Mouse (Mus musculus) testis, postnatal 14 days (tissue): Measurements from ENCODE around the gene Sox15.
"Not testable (repeated sequence)": the region's sequence is repeated elsewhere in the genome, so short reads cannot be mapped to it uniquely, and the experiment has no call there.

Experiments
- DNase-seq: peaks from one replicate; pipeline ENCODE4 v3.0.0; 2021; ENCODE audit warnings: low spot score

Gene Sox15

DNA sequence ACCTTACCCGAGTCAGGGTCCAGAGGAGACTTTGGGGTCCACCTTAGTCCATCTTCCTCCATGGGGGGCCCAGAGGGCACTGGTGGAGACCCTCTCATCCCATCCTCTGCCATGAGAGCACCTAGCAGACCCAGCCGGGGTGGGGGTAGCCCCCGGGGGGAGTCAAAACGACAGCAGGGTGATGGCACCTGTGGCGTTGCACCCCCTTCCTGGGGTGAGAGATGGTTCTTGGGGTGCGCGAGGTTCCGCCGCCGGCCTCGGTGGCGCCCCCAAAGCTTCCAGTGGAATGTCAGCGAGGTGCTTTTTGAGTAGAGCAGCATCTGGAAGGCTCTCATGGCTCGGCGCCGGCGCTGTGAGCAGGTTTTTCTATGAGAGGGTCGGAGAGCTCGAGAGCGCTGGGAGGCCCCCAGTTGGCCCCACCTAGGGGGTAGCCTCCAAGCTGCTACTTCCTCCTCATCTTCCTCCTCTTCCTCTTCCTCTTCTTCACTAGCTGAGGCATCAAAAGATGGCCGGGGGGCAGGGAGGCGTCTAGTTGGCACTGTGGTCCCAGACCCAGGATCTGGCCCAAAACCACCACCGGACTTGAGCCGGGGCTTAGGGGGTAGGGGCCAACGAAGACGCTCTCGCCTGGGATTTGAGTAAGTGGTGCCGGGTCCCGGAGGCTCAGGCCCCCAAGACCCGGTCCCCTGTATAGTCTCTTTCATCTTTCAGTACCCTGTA is 25.2 kb downstream of the Sox15 start:
- DNase-seq, result no peak

DNA sequence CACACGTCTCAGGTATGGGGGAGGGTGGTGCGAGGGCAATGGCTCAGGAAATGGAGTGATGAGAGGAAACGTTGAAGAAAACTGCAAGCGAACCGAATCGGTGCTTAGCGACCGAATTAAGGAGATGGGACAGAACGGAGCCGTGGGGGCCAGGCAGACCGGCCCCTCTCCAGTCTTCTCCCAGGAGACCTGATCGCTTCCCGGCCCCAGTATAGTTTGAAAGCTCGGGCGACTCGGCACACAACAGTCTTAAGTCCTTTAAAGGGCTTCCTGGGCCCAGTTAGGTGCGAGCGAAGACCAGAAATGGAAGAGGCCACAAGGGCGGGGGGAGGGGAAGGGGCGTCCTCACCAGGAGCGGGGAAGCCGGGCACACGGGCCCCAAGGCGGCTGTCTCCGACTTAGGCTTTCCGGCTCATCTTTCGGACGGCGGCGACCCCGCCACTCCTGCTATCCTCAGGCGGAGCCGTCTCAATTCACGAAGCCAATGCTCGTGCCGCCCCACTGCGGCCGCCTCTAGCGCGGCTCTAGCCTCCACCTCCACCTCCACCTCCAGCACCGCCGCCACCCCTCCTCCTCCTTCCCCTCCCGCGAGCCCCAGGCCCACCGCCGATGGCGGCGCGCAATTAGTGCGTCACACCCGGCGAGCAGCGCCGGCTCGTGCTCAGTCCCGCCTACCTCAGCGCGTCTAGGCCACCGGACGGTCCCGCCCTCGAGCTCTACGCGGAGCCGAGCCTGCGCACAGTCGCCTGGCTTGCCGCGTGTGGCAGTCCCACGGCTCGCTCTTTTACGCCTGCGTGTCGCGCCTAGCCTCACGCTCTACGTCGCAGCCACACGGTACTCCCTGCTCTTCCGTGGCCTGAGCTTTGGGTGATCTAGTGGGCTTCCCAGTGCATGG is 26.4 kb downstream of the Sox15 start, which contains the start of gene Senp3:
Senp3 (minus strand) TSS at position 771 of the 895 bp plus-strand sequence.
- DNase-seq, result peak; percentile 97

DNA sequence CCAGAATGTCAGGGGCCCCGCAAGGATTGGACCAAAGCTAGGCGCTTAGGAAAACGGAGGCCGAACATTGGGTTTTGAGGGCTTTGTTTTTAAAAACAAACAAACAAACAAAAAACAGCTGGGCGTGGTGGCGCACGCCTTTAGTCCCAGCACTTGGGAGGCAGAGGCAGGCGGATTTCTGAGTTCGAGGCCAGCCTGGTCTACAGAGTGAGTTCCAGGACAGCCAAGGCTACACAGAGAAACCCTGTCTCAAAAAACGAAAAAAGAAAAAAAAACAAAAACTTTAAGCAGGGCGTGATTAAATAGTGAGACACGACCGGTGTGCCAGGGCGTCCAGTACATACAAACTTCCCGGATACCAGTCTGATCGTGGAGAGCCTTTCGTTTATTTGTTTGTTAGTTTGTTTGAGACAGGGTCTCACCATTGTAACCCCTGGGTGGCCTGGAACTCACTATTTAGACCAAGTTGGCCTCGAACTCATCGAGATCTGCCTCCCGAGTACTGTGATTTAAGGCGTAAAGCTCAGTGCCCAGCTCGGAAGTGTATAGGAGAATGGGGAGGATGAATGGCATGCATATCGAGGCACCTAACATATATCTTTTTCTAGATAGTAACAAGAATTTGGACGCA is 27.2 kb downstream of the Sox15 start:
- DNase-seq, result no peak

DNA sequence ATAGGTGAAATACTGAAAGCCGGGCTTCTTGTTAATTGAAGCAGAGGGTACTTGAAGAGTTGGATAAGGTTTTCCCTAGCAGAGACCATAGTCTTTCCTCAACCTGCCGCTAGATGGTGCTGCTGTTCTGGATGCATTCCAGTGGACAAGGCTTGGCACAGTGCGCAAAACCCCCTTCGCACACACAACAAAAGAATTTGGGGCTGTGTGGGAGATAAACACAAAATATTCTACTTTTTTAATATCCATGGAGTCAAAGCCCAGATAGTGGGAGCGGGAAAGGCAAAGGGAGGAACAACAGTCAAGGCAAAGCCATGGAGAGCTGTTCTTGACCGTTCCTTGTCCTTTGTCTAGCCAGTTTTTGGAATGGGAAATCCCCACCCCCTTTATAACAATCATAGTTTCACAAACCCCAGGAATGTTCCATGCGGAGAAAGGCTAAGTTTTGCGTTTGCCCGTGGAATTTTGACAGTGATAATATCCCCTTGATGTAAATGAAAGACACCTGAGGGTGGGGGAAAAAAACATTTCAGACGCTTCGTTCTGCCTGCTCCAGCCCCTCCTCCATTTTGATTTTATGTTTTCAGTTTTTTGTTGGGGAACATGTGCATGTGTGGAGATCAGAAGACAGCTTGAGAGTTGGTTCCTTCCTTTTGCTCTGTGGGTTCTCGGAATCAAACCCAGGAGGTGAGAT is 27.9 kb downstream of the Sox15 start:
- DNase-seq, result peak; percentile 84

DNA sequence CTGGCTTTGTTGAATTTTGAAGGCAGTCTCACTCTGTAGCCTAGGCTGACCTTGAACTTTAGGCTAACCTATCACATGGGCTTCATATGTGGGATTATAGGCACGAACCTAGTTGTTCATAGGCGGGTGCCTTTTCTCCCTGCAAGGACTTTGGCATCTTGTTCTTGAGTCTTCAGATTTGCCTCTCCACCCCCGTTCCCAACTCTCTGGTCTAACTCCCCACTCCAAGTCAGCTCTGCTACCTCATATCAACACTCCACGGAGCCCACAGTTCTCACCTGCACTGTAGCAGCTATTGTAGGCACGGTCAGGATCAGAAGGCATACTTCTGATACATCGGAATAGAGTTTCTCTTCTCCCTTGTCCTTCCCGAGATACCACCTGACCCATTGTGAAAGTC is 28.5 kb downstream of the Sox15 start:
- DNase-seq, result no peak

DNA sequence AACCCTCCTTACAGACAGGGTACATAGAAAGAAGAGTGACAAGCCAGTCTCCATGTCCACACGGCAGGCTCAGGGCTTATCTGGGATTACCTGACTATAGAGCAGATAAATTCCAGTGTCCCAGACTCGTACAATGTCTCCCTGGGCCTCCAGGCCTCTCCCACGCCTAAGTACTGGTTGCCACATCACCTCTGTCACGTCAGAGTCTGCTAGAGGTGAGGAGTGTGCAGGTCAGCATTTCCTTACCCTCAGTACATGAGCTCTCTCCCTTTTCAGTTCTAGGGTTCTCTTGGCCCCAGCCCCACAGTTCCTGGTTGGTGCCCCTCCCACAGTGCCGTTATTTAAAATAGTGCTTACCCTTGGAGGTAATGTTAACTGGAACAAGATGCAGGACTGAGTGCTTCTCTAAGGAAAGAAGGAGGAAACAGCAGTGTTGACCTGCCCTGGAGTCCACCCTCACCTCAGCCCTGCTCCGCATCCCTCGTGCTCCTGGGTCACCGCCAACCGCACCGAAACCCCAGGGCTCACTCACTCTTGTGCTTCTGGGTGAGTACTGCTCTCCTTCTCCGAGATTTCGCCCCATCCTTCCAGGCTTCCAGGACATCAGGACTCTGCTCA is 29.1 kb downstream of the Sox15 start:
- DNase-seq, result no peak

DNA sequence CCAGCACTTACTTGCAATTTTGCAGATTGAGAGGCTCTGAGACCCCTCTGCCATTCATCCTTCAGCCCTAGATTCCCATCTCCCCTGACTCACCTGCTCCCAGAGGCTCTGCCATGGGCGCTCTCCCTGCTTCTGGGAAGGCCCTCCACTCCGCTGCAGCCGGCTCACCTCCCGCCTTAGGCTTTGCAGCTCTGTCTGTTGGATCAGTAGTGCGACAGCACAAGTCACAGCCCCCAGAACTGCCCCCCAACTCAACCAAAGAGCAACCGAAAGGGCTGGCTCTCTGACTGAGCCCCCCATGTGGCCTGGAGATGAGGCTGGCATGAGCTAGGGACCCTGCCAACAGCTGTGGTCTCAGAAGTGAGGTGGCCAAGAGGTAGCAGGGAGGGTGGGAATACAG is 29.8 kb downstream of the Sox15 start:
- DNase-seq, result no peak

DNA sequence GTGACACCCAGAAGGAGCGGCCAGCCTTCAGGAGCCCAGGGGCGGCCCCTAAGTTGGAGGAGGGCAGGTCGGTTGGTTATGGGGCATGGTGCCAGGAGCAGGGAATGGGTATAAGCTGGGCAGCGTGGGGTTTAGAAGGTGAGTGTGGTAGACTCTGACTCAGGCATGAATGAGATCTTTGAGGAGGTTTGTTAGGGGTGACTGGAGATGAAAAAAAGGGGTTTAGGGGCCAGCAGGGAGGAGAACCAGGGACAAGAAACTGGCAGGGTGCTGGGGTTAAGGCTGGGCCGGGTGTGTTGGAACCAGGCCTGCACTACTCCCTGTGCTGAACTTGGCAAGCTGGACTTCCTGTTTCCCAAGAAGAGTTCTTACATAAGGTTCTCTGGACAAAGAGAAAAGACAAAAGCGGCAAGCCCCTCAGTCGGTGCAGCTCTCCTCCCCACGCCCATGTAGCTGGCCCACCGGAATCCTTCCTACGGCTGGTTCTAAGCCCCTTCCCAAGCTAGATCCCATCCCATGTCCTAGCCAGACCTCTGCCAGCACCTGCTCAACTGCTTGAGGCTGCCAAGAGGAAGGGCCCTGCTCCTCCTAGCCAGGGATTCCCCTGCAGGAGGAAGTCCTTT is 30.5 kb downstream of the Sox15 start, which contains the start of gene Tnfsf13:
Tnfsf13 (minus strand) TSS at position 259 of the 623 bp plus-strand sequence.
- peak; percentile 77 for DNase-seq

DNA sequence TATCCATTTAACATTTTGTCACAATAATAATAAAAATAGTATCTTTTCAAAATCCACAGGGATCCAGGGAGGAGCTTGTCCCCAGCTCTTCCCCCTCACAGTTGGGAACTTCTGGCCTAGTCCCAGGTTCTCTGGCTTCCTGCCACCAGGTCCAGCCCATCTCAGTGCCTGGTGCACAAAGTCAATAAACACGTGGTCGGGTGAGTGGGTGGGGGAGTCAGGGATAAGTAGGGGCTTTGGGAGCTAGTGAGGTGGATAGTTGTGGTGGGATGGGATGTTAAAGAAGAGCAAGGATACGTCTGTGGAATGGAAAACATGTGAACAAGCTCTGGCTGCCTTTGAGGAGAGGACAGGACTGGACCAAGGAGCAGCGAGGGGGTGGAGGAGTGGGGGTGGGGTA is 31.3 kb downstream of the Sox15 start:
- DNase-seq, result peak; percentile 75

DNA sequence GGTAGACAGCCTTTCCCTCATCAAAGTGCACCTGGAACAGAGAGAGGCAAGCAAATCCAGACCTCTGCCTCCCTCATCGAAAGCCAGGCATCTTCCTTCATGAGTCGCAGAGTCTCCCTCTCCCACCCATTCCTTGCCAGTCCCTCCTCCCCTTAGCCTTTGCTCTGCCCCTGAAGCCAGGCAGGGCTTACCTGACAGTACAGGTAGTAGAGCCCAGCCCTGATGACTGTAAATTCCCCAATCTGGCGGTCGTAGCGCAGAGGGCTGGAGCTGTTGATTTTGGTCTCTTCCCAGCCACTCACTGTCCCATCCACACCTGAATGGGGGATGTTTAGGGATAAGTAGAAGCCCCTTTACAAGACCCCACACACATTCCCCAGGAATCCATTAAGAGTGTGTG is 31.9 kb downstream of the Sox15 start:
- no peak for DNase-seq

DNA sequence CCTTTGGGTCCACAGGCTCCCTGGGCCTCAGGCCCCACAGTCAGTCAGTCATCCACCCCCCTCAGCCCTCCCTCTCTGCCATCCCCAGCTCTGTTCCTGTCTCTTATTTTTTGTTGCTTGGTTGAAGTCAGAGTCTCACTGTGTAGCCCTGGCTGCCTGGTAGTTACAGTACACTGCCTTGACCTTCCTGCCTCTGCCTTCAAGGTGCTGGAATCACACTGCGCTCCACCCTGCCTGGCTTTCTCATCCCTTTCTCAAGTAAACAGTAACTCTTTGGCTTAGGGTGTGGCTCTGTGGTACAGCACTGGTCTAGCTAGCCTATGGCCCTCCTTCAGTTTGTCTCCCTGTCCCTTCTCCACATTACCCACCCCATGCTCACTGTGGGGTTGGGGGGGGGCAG is 34.8 kb downstream of the Sox15 start:
- DNase-seq, result no peak

DNA sequence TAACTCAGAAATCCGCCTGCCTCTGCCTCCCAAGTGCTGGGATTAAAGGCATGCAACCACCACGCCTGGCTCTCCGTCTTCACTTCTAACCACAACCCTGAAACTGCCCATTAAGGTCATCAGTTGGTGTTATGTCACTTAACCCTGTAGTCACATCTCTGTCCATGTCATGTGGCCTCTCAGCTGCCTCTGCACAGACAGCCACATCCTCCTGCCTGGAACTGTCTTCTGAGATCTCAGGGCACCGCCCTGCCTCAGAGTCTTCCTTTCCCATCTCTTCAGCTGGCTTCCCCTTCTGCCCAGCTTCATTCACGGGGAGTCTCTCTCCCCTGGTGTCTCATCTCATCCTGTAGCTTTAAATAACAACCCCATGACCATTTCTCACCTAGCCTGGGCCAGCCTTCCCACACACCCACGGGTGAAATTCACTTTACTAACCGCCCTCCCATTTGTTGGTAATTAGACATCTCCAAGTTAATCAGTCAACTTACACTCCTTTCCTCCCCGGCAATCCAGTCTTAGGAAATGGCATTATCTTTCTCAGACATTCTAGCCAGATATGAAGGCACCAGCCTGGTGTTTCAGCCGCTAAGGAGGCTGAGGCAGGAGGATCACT is 37.2 kb downstream of the Sox15 start:
- DNase-seq, result no peak

DNA sequence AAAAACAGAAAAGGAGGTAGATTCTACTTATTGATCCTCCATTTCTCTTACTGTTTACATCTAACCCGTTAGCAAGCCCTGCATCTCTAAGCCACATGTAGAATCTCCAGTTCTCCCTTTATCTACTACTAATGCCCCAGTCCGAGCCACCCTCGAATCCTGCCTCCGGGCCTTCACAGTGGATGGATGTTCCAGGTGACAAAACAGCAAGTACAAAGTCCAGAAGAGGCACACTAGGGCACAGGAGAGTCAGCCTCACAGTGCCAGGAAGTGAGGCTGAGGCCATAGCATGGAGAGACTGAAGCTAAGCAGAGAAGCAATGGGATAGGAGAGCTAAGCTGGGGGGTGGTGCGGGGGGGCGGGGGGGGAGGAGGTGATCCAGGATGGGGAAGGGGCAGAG is 37.7 kb downstream of the Sox15 start:
- no peak for DNase-seq

DNA sequence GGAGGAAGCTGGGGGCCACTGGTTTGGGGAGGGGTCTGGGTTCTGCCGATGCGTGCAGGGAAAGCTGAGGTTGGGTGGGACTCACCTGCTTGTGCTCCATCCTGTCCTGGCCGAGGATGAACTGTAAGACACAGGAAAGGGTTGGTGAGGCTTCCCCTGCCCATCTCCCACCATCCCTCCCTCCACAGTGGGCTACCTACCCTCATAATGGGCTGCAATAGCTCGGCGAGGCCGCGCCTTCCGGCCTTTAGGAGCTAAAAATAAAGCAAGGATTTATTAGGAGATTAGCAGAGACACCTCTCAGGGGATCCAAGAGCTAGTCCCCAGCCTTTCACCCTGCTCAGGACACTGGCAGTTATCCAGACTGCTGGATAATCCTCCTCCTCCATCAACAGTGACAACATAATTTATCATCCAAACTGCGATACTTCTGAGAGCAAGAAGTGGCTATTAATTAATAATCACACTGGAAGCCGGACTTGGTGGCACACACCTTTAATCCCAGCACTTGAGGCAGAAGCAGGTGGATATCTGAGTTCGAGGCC is 38.4 kb downstream of the Sox15 start:
- DNase-seq, result no peak

DNA sequence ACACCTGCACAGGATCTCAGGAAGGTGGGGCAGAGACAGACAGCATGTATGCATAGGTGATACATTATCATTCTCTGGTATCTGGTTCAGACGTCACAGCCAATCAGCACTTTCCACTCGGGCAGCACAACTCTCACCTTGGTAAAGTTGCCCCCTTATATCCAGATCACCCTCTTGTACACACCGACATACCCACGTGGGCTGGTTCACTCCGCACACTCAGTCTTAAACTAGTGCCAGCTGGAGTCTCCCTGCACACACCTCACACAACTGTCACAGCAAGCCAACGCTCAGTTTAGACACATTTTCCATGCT is 39.9 kb downstream of the Sox15 start:
- DNase-seq, result no peak

DNA sequence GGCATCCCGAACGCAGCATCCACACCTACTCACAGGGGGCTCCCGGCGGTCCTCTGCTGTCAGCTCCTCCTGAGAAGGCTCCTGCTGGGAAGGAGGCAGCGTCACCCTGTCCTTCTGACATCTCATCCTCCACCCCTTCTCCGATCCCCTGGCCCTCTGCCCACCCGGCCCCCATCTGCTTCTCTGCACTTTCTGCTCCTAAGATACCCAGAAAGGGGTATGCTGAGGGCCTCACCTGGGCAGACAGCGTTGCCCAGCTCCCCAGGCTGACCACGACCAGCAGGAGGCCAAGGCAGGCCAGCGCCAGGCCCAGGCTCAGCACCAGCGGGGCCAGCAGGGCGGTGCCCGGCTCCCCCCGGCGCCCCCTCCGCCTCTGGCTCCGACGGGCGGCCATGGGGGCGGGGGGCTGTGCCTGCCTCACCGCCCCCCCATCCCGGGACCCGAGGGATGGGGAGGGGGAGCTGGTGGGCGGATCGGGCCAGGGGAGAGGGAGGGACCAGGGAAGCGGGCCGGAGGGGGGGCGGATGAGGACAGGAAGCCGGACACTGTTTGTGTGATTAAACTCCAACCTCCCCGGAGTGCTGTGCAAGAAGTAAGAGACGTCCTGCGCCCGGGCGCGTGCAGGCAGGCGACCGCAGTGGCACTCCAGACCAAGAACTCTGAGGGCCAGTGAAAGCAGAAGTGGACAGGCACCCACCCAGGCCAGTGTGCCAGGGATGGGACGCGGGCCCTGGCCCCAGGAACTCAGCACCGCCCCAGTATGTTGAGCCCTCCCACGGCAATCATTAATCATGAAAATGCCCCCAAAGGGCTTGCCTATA is 40.5 kb downstream of the Sox15 start, which contains the start of the genes Tnfsf12 and Tnfsfm13:
Tnfsf12 (minus strand) TSS at position 489 of the 821 bp plus-strand sequence.
Tnfsfm13 (minus strand) TSS at position 738 of the 821 bp plus-strand sequence.
- peak; percentile 59 for DNase-seq

DNA sequence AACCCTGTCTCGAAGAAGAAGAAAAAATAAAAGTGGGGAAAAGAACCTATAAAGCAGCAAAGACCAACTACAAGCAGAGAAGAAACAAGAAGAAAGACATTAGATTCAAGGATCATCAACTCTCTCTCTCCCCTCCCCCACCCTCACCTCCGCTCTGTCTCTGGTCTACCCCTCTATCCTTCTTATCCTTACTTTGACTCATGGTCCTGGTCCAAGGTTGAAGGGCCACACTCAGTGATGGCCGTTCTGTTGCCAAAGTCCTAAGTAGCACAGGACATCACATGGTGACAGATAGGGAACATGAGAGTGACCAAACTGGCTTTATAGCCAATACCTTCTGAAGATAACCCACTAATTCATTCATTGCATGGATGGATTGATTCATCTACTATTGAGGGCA is 42.3 kb downstream of the Sox15 start:
- DNase-seq, result no peak

DNA sequence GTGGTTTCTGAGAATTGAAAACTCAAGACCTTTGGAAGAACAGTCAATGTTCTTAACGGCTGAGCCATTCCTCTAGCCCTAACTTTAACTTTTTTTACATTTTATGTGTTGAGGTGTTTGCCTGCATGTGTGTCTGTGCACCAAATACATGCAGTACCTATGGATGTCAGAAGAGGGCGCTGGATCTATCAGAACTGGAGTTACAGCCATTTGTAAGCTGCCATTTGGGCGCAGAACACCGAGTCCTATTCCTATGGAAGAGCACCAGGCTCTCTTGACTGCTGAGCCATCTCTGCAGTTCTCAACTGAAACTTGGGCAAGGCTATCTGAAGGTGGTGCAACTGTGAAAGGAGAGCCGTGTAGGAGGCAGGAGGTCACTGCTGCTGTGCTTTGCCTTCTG is 43.5 kb downstream of the Sox15 start:
- no peak for DNase-seq

DNA sequence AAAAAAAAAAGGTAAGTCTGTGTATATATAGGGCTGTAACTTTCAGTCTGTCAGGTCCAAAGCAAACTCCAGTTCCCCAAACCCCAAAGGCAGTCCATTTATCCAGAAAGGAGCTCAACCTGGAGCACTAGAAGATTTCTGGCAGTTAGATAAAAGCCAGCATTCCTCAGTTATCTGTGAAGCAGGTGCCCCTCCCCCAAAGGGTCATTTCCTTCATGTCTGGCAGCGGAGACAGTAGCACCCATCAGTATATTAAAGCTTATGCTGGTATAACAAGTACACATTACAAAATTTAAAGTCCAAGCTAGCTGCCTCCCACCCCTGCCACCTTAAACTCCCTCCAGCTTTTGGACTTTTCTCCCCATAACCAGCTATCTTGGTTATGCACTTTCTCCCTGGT is 44.5 kb downstream of the Sox15 start:
- DNase-seq, result no peak

DNA sequence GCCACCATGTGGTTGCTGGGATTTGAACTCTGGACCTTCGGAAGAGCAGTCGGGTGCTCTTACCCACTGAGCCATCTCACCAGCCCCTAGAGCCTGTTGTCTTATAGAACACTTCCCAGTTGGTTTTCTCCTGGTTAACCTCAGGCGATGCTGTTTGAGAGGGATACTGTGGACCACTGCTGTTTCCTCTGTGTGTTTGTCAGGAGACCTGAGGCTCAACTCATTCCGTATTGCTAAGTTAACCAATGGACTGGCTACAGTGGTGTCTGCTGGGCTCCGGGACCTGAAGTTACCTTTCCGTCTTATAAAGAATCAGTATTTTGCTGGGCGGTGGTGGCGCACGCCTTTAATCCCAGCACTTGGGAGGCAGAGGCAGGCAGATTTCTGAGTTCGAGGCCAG is 47.8 kb downstream of the Sox15 start:
- DNase-seq, result not testable (repeated sequence)
